Mouse (Mus musculus) T-helper 17 cell (primary cell): ENCODE measurements around the gene Hcrtr2.

Experiments used
- in situ Hi-C, 2 experiments: fragments of 300-600 bp; cut with MboI, MseI; formaldehyde crosslinking; loops; 1 replicate in 1 of 2; 2 replicates in 1 of 2; pipeline ENCODE4 v1.15.1; 2025; ENCODE audit warnings: high pct_unique_total_duplicates in 2 of 2

Gene Hcrtr2

GRCm38 (mm10) chr9:76235945-76236503 lies 87.6 kb downstream of the Hcrtr2 start:
- in situ Hi-C loops = loop anchor here in 1 of 2 experiments (5.0 kb wide), 1 partner anchor 474 kb away; no protein-coding TSS in a partner anchor

- in situ Hi-C loops = loop anchor here (5.0 kb wide), 1 partner anchor 473 kb away; no protein-coding TSS in a partner anchor
Observed at GRCm38 (mm10) chr9:76234899-76235298, 88.8 kb downstream of the Hcrtr2 start.

GRCm38 (mm10) chr9:76230400-76230799 lies 93.3 kb downstream of the Hcrtr2 start:
- in situ Hi-C loops = loop anchor here in 1 of 2 experiments (5.0 kb wide), 1 partner anchor 468 kb away; no protein-coding TSS in a partner anchor

GRCm38 (mm10) chr9:76217178-76217975 lies 106.3 kb downstream of the Hcrtr2 start:
- in situ Hi-C loops = no loop called here

GRCm38 (mm10) chr9:76214678-76215077 lies 109.0 kb downstream of the Hcrtr2 start:
- in situ Hi-C loops = no loop called here

- in situ Hi-C loops = no loop called here
Observed at GRCm38 (mm10) chr9:76213557-76213956, 110.1 kb downstream of the Hcrtr2 start, which contains the start of gene Gfral. Gfral (minus strand) TSS chr9:76213657.

- in situ Hi-C loops = no loop called here
Observed at GRCm38 (mm10) chr9:76196917-76197316, 126.7 kb downstream of the Hcrtr2 start.

GRCm38 (mm10) chr9:76179221-76179620 lies 144.4 kb downstream of the Hcrtr2 start:
- in situ Hi-C loops = no loop called here
